Mouse (Mus musculus) heart, adult 8-10 months (tissue): ENCODE measurements at regions not wholly inside any gene's neighbourhood (a gene's known extent, or its start where the extent isn't known, plus 50 kb on each side); places are given as distances from the start of the nearest gene placed in this dataset.

Source experiments
- DNase-seq: peaks from one replicate; pipeline ENCODE4 v3.0.0; 2022; ENCODE audit warnings: low spot score

GRCm38 (mm10) chr14:21932771-21933170 lies 56.6 kb downstream of the Zfp503 start:
- no peak for DNase-seq

DNA sequence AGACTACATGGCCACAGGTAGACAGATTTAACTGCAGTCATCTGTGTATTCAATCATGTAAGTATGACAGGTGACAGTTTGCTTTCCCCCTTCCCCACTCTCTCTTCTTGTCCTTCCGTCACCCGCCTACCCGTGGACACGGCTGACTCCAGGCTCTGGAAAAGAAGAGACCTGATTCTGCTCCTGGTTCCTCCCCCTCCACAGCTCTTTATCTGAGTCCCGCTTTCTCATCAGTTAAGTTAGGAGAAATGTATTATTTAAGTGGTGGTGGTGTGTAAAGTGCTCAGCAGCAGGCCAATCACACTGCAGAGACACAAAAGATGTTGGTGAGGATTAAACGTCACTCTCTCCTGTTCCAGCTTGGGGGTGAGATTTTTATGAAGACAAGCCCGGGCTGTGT lies 57.5 kb downstream of the Zfp503 start:
- no peak for DNase-seq

- DNase-seq = no peak
Measured at GRCm38 (mm10) chr14:21929048-21929447, 60.4 kb downstream of the Zfp503 start.

- DNase-seq = no peak
Measured at GRCm38 (mm10) chr14:21916671-21917070, 67.9 kb upstream of the Comtd1 start.

- peak; percentile 19 for DNase-seq
Measured at GRCm38 (mm10) chr14:21904498-21905395, 56.0 kb upstream of the Comtd1 start.

- DNase-seq = no peak
Measured at GRCm38 (mm10) chr14:21903562-21904497, 55.1 kb upstream of the Comtd1 start.

GRCm38 (mm10) chr14:21902856-21903255 lies 54.1 kb upstream of the Comtd1 start:
- DNase-seq = no peak

- DNase-seq = no peak
Measured at GRCm38 (mm10) chr14:21902456-21902855, 53.7 kb upstream of the Comtd1 start.

- no peak for DNase-seq
Measured at GRCm38 (mm10) chr14:21900951-21901350, 52.2 kb upstream of the Comtd1 start.

- no peak for DNase-seq
Measured at GRCm38 (mm10) chr14:21900516-21900915, 51.7 kb upstream of the Comtd1 start.
